Mouse (Mus musculus) urinary bladder, postnatal 4 days (tissue): ENCODE measurements at regions not wholly inside any gene's neighbourhood (a gene's known extent, or its start where the extent isn't known, plus 50 kb on each side); places are given as distances from the start of the nearest gene placed in this dataset.
A peak's percentile ranks its signal among the peaks of the same experiment; 100 is the strongest.

ENCODE experiments used
- DNase-seq, 2 experiments: peaks; one replicate each; pipeline ENCODE4 v3.0.0; 2021 to 2022; ENCODE audit warnings: low spot score in 2 of 2

- DNase-seq = no peak
Observed at GRCm38 (mm10) chr1:52553871-52554270, 53.4 kb upstream of the Nab1 start.

DNA sequence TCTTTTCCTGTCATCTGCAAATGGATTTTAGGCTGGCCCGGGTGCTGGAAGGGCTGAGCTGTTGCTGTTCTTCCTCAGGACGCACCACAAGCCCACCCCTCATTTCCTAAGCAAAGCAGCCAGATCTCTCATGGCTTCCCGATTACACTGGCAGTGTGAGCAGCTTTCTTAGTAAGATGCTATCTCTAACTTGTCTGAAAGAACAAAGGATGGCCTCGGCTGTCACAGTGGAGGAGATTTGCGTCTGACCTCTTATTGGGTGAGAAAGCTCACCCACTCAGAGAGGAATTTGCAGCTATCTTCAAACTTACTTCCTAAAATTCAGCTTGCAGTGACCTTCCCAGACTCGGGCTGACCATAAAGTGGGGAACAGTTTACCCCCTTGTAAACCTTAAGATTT, 64.7 kb upstream of the Nemp2 start:
- DNase-seq = no peak

GRCm38 (mm10) chr1:52571674-52572073, 58.8 kb upstream of the Nemp2 start:
- no peak for DNase-seq

DNA sequence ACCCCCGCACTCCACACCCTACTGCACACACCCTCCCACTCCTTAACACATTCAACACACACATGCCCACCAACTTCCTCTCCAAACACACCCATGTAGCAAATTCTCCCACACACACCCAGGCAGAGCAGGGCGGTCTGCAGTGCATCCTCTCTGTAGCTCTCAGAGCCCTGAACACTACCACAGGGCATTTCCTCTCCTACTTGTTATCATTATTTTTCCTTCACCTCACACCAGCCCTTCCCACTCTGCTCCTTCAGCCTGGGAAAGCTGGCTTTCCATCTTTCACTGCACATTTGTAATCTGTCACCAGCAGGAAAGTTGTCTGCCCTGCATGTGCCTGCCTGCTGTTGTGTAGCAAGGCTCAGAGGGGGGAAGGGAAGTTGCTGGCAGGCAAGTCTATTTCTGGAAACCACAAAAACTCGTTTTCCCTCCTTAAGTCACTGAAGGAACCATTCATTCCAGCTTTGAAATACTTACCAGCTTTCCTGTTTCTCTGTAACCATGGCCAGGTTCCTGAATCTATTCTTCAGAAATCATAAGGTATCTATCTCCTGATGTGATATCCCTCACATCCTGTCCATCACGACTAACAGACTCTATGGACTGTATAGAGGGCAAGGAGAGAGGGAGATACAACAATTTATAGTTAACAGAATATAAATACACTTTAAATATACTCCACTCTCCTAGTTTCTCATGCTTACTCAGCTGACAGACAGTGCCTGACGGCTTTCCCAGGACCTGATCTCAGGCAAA, 52.0 kb upstream of the Nemp2 start:
- DNase-seq = peak in 1 of 2 experiments; percentile 20

GRCm38 (mm10) chr1:52580132-52580896, 50.2 kb upstream of the Nemp2 start:
- no peak for DNase-seq
